Mouse (Mus musculus): ENCODE results near the gene Myl12a. TPM values are rescaled to one million over a fixed set of nuclear protein-coding genes. Genes with fewer than 3 reads are reported as not detected.
"Not testable (repeated sequence)": the region's sequence is repeated elsewhere in the genome, so short reads cannot be mapped to it uniquely, and the experiment has no call there.

The Myl12a gene
- polyA plus RNA-seq, 1 experiment from 2014 or later: 199 TPM

- DNase-seq (no peak), ATAC-seq (no peak)
- no peaks in the 10 kb centered on the region for H3K27me3 ChIP-seq (ENCODE audit: insufficient read depth, low read length)
- peaks cover 5% of the 10 kb centered on the region for H3K4me1 ChIP-seq (ENCODE audit: insufficient read depth)
- no peak overlapping the region for H3K27ac ChIP-seq (ENCODE audit: low read depth)
- H3K36me3 ChIP-seq (replicated peaks; ENCODE audit: insufficient read depth, low read length): no peaks in the 10 kb centered on the region
- no peaks in the 10 kb centered on the region for H3K9me3 ChIP-seq (ENCODE audit: low read length)
- no peak overlapping the region for H3K4me2 ChIP-seq (ENCODE audit: low read depth, low read length)
- H3K9ac ChIP-seq (replicated peaks): no peak overlapping the region
- TF ChIP-seq EP300 (IDR thresholded peaks at IDR 0.05; ENCODE audit: low read depth) (no peak), CTCF (IDR thresholded peaks at IDR 0.05; ENCODE audit: low read depth) (no peak)
- no peak overlapping the region for H3K4me3 ChIP-seq (ENCODE audit: low read depth, low read length)
- WGBS (ENCODE audit: insufficient replicate concordance): 53% methylated on average over 12 of the region's 12 CpGs
These were observed 35.0 kb downstream of the Myl12a start for GRCm38 (mm10) chr17:70967646-70968045.

- Histone ChIP-seq H3K27me3 (ENCODE audit: insufficient read depth, low read length) (no peaks in the 10 kb centered on the region), H3K36me3 (replicated peaks; ENCODE audit: insufficient read depth, low read length) (no peaks in the 10 kb centered on the region), H3K4me1 (ENCODE audit: insufficient read depth) (peaks cover 5% of the 10 kb centered on the region), H3K4me2 (ENCODE audit: low read depth, low read length) (no peak overlapping the region), H3K4me3 (ENCODE audit: low read depth, low read length) (no peak overlapping the region), H3K9me3 (ENCODE audit: low read length) (no peaks in the 10 kb centered on the region), H3K9ac (replicated peaks) (no peak overlapping the region), H3K27ac (ENCODE audit: low read depth) (no peak overlapping the region)
- ATAC-seq (no peak), DNase-seq (no peak)
- no peak for TF ChIP-seq EP300 (IDR thresholded peaks at IDR 0.05; ENCODE audit: low read depth)
- TF ChIP-seq CTCF (IDR thresholded peaks at IDR 0.05; ENCODE audit: low read depth): no peak
- 53% methylated on average over 9 of the region's 9 CpGs for whole genome bisulfite sequencing (ENCODE audit: insufficient replicate concordance)
These were observed 35.5 kb downstream of the Myl12a start for GRCm38 (mm10) chr17:70967191-70967590.

GRCm38 (mm10) chr17:70966126-70966525 lies 36.6 kb downstream of the Myl12a start:
- Histone ChIP-seq H3K9me3 (ENCODE audit: low read length) (no peaks in the 10 kb centered on the region), H3K27ac (ENCODE audit: low read depth) (0 out of 2 replicates have a peak overlapping the region, but pooled peaks have one; percentile 39), H3K27me3 (ENCODE audit: insufficient read depth, low read length) (no peaks in the 10 kb centered on the region), H3K36me3 (replicated peaks; ENCODE audit: insufficient read depth, low read length) (no peaks in the 10 kb centered on the region), H3K4me3 (ENCODE audit: low read depth, low read length) (no peak overlapping the region), H3K4me1 (ENCODE audit: insufficient read depth) (peaks cover 5% of the 10 kb centered on the region), H3K9ac (replicated peaks) (no peak overlapping the region), H3K4me2 (ENCODE audit: low read depth, low read length) (no peak overlapping the region)
- ATAC-seq: no peak
- DNase-seq: no peak
- WGBS (ENCODE audit: insufficient replicate concordance): 44% methylated on average over 7 of the region's 7 CpGs
- no peak for TF ChIP-seq EP300 (IDR thresholded peaks at IDR 0.05; ENCODE audit: low read depth)
- TF ChIP-seq CTCF (IDR thresholded peaks at IDR 0.05; ENCODE audit: low read depth): no peak

GRCm38 (mm10) chr17:70965281-70965680 lies 37.4 kb downstream of the Myl12a start:
- no peaks in the 10 kb centered on the region for H3K36me3 ChIP-seq (replicated peaks; ENCODE audit: insufficient read depth, low read length)
- WGBS (ENCODE audit: insufficient replicate concordance): 77% methylated on average over 2 of the region's 2 CpGs
- H3K4me1 ChIP-seq (ENCODE audit: insufficient read depth): peaks cover 5% of the 10 kb centered on the region
- no peak for ATAC-seq
- no peak overlapping the region for H3K4me2 ChIP-seq (ENCODE audit: low read depth, low read length)
- TF ChIP-seq CTCF (IDR thresholded peaks at IDR 0.05; ENCODE audit: low read depth) (no peak), EP300 (IDR thresholded peaks at IDR 0.05; ENCODE audit: low read depth) (no peak)
- DNase-seq: no peak
- no peak overlapping the region for H3K4me3 ChIP-seq (ENCODE audit: low read depth, low read length)
- no peak overlapping the region for H3K9ac ChIP-seq (replicated peaks)
- no peaks in the 10 kb centered on the region for H3K9me3 ChIP-seq (ENCODE audit: low read length)
- no peak overlapping the region for H3K27ac ChIP-seq (ENCODE audit: low read depth)
- no peaks in the 10 kb centered on the region for H3K27me3 ChIP-seq (ENCODE audit: insufficient read depth, low read length)

- H3K4me1 ChIP-seq (ENCODE audit: insufficient read depth); H3K4me2 ChIP-seq (ENCODE audit: low read depth, low read length); H3K9ac ChIP-seq (replicated peaks); H3K27me3 ChIP-seq (ENCODE audit: insufficient read depth, low read length); H3K9me3 ChIP-seq (ENCODE audit: low read length); H3K27ac ChIP-seq (ENCODE audit: low read depth); H3K36me3 ChIP-seq (replicated peaks; ENCODE audit: insufficient read depth, low read length); H3K4me3 ChIP-seq (ENCODE audit: low read depth, low read length): not testable (repeated sequence)
- DNase-seq: peak; percentile 65
- peak; percentile 100 for ATAC-seq
- 78% methylated on average over 13 of the region's 13 CpGs for WGBS (ENCODE audit: insufficient replicate concordance)
These were observed 39.1 kb downstream of the Myl12a start for GRCm38 (mm10) chr17:70963546-70963945.

- no peak overlapping the region for H3K9ac ChIP-seq (replicated peaks)
- H3K27ac ChIP-seq (ENCODE audit: low read depth): no peak overlapping the region
- H3K4me3 ChIP-seq (ENCODE audit: low read depth, low read length): no peak overlapping the region
- H3K36me3 ChIP-seq (replicated peaks; ENCODE audit: insufficient read depth, low read length): no peaks in the 10 kb centered on the region
- 75% methylated on average over 10 of the region's 10 CpGs for WGBS (ENCODE audit: insufficient replicate concordance)
- H3K4me1 ChIP-seq (ENCODE audit: insufficient read depth): no peaks in the 10 kb centered on the region
- H3K27me3 ChIP-seq (ENCODE audit: insufficient read depth, low read length): no peaks in the 10 kb centered on the region
- DNase-seq (no peak), ATAC-seq (no peak)
- no peaks in the 10 kb centered on the region for H3K9me3 ChIP-seq (ENCODE audit: low read length)
- TF ChIP-seq EP300 (IDR thresholded peaks at IDR 0.05; ENCODE audit: low read depth): no peak
- TF ChIP-seq CTCF (IDR thresholded peaks at IDR 0.05; ENCODE audit: low read depth): no peak
- H3K4me2 ChIP-seq (ENCODE audit: low read depth, low read length): no peak overlapping the region
These were observed 51.4 kb downstream of the Myl12a start for GRCm38 (mm10) chr17:70951266-70951665.

- no peak for DNase-seq
- TF ChIP-seq CTCF (IDR thresholded peaks at IDR 0.05; ENCODE audit: low read depth): no peak
- no peak for TF ChIP-seq EP300 (IDR thresholded peaks at IDR 0.05; ENCODE audit: low read depth)
- WGBS (ENCODE audit: insufficient replicate concordance): 47% methylated on average over 7 of the region's 7 CpGs
These were observed 53.5 kb downstream of the Myl12a start for GRCm38 (mm10) chr17:70949171-70949570.

More at GRCm38 (mm10) chr17:70949171-70949570, 53.5 kb downstream of the Myl12a start:
- no peaks in the 10 kb centered on the region for H3K27me3 ChIP-seq (ENCODE audit: insufficient read depth, low read length)
- no peak overlapping the region for H3K4me2 ChIP-seq (ENCODE audit: low read depth, low read length)
- H3K4me1 ChIP-seq (ENCODE audit: insufficient read depth): no peaks in the 10 kb centered on the region
- no peak overlapping the region for H3K27ac ChIP-seq (ENCODE audit: low read depth)
- no peak for ATAC-seq
- H3K9ac ChIP-seq (replicated peaks): no peak overlapping the region
- no peak overlapping the region for H3K4me3 ChIP-seq (ENCODE audit: low read depth, low read length)
- no peaks in the 10 kb centered on the region for H3K9me3 ChIP-seq (ENCODE audit: low read length)
- no peaks in the 10 kb centered on the region for H3K36me3 ChIP-seq (replicated peaks; ENCODE audit: insufficient read depth, low read length)

Measured in liver, postnatal 0 days (tissue).